Comparison of ENCODE assay signal across 17 mouse cellular contexts in the genomic region with DNA sequence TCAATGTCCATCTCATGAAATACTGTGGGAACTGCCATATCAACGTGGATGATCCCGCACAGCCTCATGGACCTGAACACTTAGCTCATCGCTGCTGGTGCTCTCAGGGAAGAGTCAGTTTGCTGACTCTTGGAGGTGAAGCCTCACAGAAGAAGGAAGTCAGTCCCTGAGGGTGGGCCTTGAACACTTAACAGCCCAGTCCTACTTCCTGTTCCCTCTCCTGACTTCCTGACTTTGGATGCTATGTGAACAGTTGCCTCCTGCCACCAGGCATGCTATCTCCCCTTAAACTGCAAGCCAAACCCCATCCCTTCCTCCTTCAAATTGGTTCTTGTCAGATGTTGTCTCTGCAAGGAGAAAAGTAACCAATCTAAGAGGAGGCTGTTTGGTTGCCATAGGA.
DNase-seq lines count a peak whose midpoint lies in the region; ATAC-seq lines count a peak whose summit lies in the region.
"Had no signal": no experiment of that assay in that cellular context is flagged by ENCODE, and none has a peak within 500 bp of the region (broad histone marks: within the 10 kb centered on the region; RNA-seq: fewer than 3 reads in every experiment).

No protein-coding gene starts in this region.

- peak; percentile 40; the same call in 1 of the 2 replicates for ATAC-seq in lung, embryonic 15.5 days (ENCODE audit: borderline replicate concordance, extremely low read depth, low FRiP score, low TSS enrichment)
- ATAC-seq in neural tube, embryonic 15.5 days (ENCODE audit: low FRiP score) = no peak
- ATAC-seq: forebrain, embryonic 16.5 days; hindbrain, postnatal 0 days had no signal

- no peaks in the 10 kb centered on the region for H3K27me3 ChIP-seq in lung, embryonic 15.5 days
- H3K27me3 ChIP-seq in neural tube, embryonic 15.5 days (replicated peaks) = no peaks in the 10 kb centered on the region
- H3K27me3 ChIP-seq: hindbrain, embryonic 13.5 days had no signal

- no peak overlapping the region for H3K27ac ChIP-seq in lung, embryonic 15.5 days
- peak overlapping the region; percentile 13; the same call in 1 of the 2 replicates for H3K27ac ChIP-seq in neural tube, embryonic 15.5 days (replicated peaks)
- H3K27ac ChIP-seq: hindbrain, embryonic 13.5 days; hindbrain, postnatal 0 days had no signal

- WGBS in lung, embryonic 15.5 days = 98% methylated on average over 3 of the region's 3 CpGs
- WGBS in neural tube, embryonic 15.5 days = 88% methylated on average over 3 of the region's 3 CpGs

- DNase-seq in heart, adult 11 months = peak; percentile 41
- DNase-seq in heart, adult 18-20 months = no peak
- no peak for DNase-seq in lung, adult 18-20 months
- DNase-seq in neural tube, embryonic 10.5 days (ENCODE audit: extremely low spot score, low spot score) = no peak
- DNase-seq in urinary bladder, postnatal 25 days (ENCODE audit: low spot score) = no peak
- DNase-seq: adrenal gland, adult 2 months; adrenal gland, postnatal 25 days; cerebellum, adult 18-20 months; cerebellum, adult 9-11 months; cerebellum, postnatal 36 days; gastrocnemius, postnatal 14 days; heart, postnatal 14 days had no signal

- no peak overlapping the region for H3K4me3 ChIP-seq in lung, embryonic 15.5 days
- H3K4me3 ChIP-seq in neural tube, embryonic 15.5 days (replicated peaks) = no peak overlapping the region
- H3K4me3 ChIP-seq: hindbrain, embryonic 13.5 days had no signal

- no peak overlapping the region for H3K9ac ChIP-seq in lung, embryonic 15.5 days
- no peak overlapping the region for H3K9ac ChIP-seq in neural tube, embryonic 15.5 days (replicated peaks)
- H3K9ac ChIP-seq: hindbrain, embryonic 13.5 days had no signal

- H3K36me3 ChIP-seq in lung, embryonic 15.5 days = peaks cover 3% of the 10 kb centered on the region; the same call in 1 of the 2 replicates
- peaks cover 6% of the 10 kb centered on the region; the same call in 1 of the 2 replicates for H3K36me3 ChIP-seq in neural tube, embryonic 15.5 days

- H3K4me2 ChIP-seq in lung, embryonic 15.5 days = no peak overlapping the region
- H3K4me2 ChIP-seq in neural tube, embryonic 15.5 days = no peak overlapping the region
- H3K4me2 ChIP-seq: hindbrain, embryonic 13.5 days had no signal

- H3K4me1 ChIP-seq in lung, embryonic 15.5 days = peaks cover 23% of the 10 kb centered on the region
- H3K4me1 ChIP-seq in neural tube, embryonic 15.5 days = 0 out of 2 replicates have a peak, but pooled peaks cover 10% of the 10 kb centered on the region

- H3K9me3 ChIP-seq in lung, embryonic 15.5 days = no peaks in the 10 kb centered on the region
- no peaks in the 10 kb centered on the region for H3K9me3 ChIP-seq in neural tube, embryonic 15.5 days (replicated peaks)
- H3K9me3 ChIP-seq: hindbrain, embryonic 13.5 days had no signal
